Mouse (Mus musculus): ENCODE data around the gene Klf9. TPM values are rescaled to one million over a fixed set of nuclear protein-coding genes. Genes with fewer than 3 reads are reported as not detected.

Klf9 gene
- polyA plus RNA-seq, 2 experiments: 0.74 to 0.86 TPM

- Histone ChIP-seq H3K9me3 (ENCODE audit: control insufficient read depth, low read length) (no peaks in the 10 kb centered on the region), H3K36me3 (replicated peaks; ENCODE audit: control insufficient read depth, insufficient read depth, low read depth) (no peaks in the 10 kb centered on the region), H3K27me3 (ENCODE audit: control insufficient read depth, insufficient read depth, low read length) (peaks cover 51% of the 10 kb centered on the region), H3K4me3 (ENCODE audit: insufficient read depth in 1 of 2, low read depth in 2 of 2, low read length in 2 of 2) (peak overlapping the region; percentile 10 to 39; a peak in 2 of 4 replicates), H3K27ac (no peak overlapping the region), H3K4me1 (replicated peaks; ENCODE audit: control insufficient read depth in 2 of 2, insufficient read depth in 2 of 2, low read length in 1 of 2) (peaks cover 15 to 17% of the 10 kb centered on the region in 2 experiments), H3K9ac (replicated peaks) (no peak overlapping the region), H3K4me2 (ENCODE audit: low read depth) (peak overlapping the region; percentile 79)
- no peak for DNase-seq (ENCODE audit: low read depth in 3 of 3, low spot score in 3 of 3)
- under 1% methylated on average over 47 of the region's 47 CpGs for WGBS (ENCODE audit: insufficient replicate concordance)
- TF ChIP-seq EP300 (IDR thresholded peaks at IDR 0.05; ENCODE audit: low read depth) (no peak), CTCF (IDR thresholded peaks at IDR 0.05; ENCODE audit: low read depth) (no peak)
- no peak for ATAC-seq (ENCODE audit: insufficient read depth)
These were observed 6.4 kb upstream of the Klf9 start for GRCm38 (mm10) chr19:23134441-23135301.

- DNase-seq (ENCODE audit: low read depth in 3 of 3, low spot score in 3 of 3): peak in 1 of 3 experiments; percentile 69
- H3K4me2 ChIP-seq (ENCODE audit: low read depth): peak overlapping the region; percentile 79
- WGBS (ENCODE audit: insufficient replicate concordance): under 1% methylated on average over 55 of the region's 55 CpGs
- no peak for TF ChIP-seq CTCF (IDR thresholded peaks at IDR 0.05; ENCODE audit: low read depth)
- TF ChIP-seq EP300 (IDR thresholded peaks at IDR 0.05; ENCODE audit: low read depth): no peak
- peaks cover 15 to 18% of the 10 kb centered on the region in 2 experiments for H3K4me1 ChIP-seq (replicated peaks; ENCODE audit: control insufficient read depth in 2 of 2, insufficient read depth in 2 of 2, low read length in 1 of 2)
- no peaks in the 10 kb centered on the region for H3K36me3 ChIP-seq (replicated peaks; ENCODE audit: control insufficient read depth, insufficient read depth, low read depth)
- no peaks in the 10 kb centered on the region for H3K9me3 ChIP-seq (ENCODE audit: control insufficient read depth, low read length)
- H3K9ac ChIP-seq (replicated peaks): peak overlapping the region; percentile 27; the same call in 1 of the 2 replicates
- H3K4me3 ChIP-seq (ENCODE audit: insufficient read depth in 1 of 2, low read depth in 2 of 2, low read length in 2 of 2): peak overlapping the region; percentile 32 to 39
- peaks cover 51% of the 10 kb centered on the region for H3K27me3 ChIP-seq (ENCODE audit: control insufficient read depth, insufficient read depth, low read length)
- H3K27ac ChIP-seq: no peak overlapping the region
- peak; percentile 19; the same call in 1 of the 2 replicates for ATAC-seq (ENCODE audit: insufficient read depth)
These were observed 5.5 kb upstream of the Klf9 start for GRCm38 (mm10) chr19:23135349-23136201.

- peaks cover 15 to 18% of the 10 kb centered on the region in 2 experiments for H3K4me1 ChIP-seq (replicated peaks; ENCODE audit: control insufficient read depth in 2 of 2, insufficient read depth in 2 of 2, low read length in 1 of 2)
- no peak overlapping the region for H3K27ac ChIP-seq
- H3K36me3 ChIP-seq (replicated peaks; ENCODE audit: control insufficient read depth, insufficient read depth, low read depth): no peaks in the 10 kb centered on the region
- H3K27me3 ChIP-seq (ENCODE audit: control insufficient read depth, insufficient read depth, low read length): peaks cover 51% of the 10 kb centered on the region
- 0 out of 2 replicates have a peak overlapping the region, but pooled peaks have one; percentile 27 for H3K9ac ChIP-seq (replicated peaks)
- no peaks in the 10 kb centered on the region for H3K9me3 ChIP-seq (ENCODE audit: control insufficient read depth, low read length)
- peak overlapping the region; percentile 26 to 39; a peak in 3 of 4 replicates for H3K4me3 ChIP-seq (ENCODE audit: insufficient read depth in 1 of 2, low read depth in 2 of 2, low read length in 2 of 2)
- no peak for DNase-seq (ENCODE audit: low read depth in 3 of 3, low spot score in 3 of 3)
- TF ChIP-seq CTCF (IDR thresholded peaks at IDR 0.05; ENCODE audit: low read depth): no peak
- TF ChIP-seq EP300 (IDR thresholded peaks at IDR 0.05; ENCODE audit: low read depth): no peak
- ATAC-seq (ENCODE audit: insufficient read depth): no peak
- H3K4me2 ChIP-seq (ENCODE audit: low read depth): peak overlapping the region; percentile 79
- 12% methylated on average over 27 of the region's 27 CpGs for WGBS (ENCODE audit: insufficient replicate concordance)
These were observed 4.7 kb upstream of the Klf9 start for GRCm38 (mm10) chr19:23136202-23136850.

- H3K4me3 ChIP-seq (ENCODE audit: insufficient read depth in 1 of 2, low read depth in 2 of 2, low read length in 2 of 2): no peak overlapping the region
- peaks cover 50% of the 10 kb centered on the region for H3K27me3 ChIP-seq (ENCODE audit: control insufficient read depth, insufficient read depth, low read length)
- H3K36me3 ChIP-seq (replicated peaks; ENCODE audit: control insufficient read depth, insufficient read depth, low read depth): no peaks in the 10 kb centered on the region
- H3K9ac ChIP-seq (replicated peaks): no peak overlapping the region
- H3K9me3 ChIP-seq (ENCODE audit: control insufficient read depth, low read length): no peaks in the 10 kb centered on the region
- no peak for TF ChIP-seq CTCF (IDR thresholded peaks at IDR 0.05; ENCODE audit: low read depth)
- no peak for TF ChIP-seq EP300 (IDR thresholded peaks at IDR 0.05; ENCODE audit: low read depth)
- DNase-seq (ENCODE audit: low read depth in 3 of 3, low spot score in 3 of 3) (no peak), ATAC-seq (ENCODE audit: insufficient read depth) (no peak)
- no peak overlapping the region for H3K27ac ChIP-seq
- H3K4me1 ChIP-seq (replicated peaks; ENCODE audit: control insufficient read depth in 2 of 2, insufficient read depth in 2 of 2, low read length in 1 of 2): peaks cover 15 to 23% of the 10 kb centered on the region in 2 experiments
- WGBS (ENCODE audit: insufficient replicate concordance): 45% methylated on average over 2 of the region's 2 CpGs
- H3K4me2 ChIP-seq (ENCODE audit: low read depth): no peak overlapping the region
These were observed 3.7 kb upstream of the Klf9 start for GRCm38 (mm10) chr19:23137295-23137694.
